Mouse (Mus musculus) fibroblast of lung, adult 2 months (primary cell): ENCODE results near the gene Galnt6.

Source experiments
- DNase-seq: peaks from one replicate; pipeline ENCODE4 v3.0.0-alpha.2; 2011; ENCODE audit warnings: low read depth

Gene Galnt6

DNA sequence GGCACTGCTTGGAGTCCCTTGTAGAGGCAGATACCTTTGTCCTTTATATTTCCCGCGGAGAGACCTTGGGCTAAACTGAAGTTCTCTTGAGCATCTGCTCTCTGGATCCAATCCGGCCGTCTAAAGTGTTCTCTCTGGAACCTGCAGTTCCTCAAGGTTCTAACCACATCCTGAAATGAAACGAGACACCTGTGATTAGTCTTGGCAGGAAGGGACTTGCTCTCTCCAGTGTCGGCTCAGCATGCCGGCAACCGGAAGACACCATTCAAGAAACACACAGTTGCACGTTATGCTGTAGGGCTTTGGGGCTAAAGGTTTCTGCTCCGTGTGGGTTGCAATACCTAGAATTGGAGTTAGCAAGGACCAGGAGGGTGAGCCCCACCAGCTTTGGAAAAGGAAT is 9.1 kb downstream of the Galnt6 start:
- DNase-seq, result no peak

DNA sequence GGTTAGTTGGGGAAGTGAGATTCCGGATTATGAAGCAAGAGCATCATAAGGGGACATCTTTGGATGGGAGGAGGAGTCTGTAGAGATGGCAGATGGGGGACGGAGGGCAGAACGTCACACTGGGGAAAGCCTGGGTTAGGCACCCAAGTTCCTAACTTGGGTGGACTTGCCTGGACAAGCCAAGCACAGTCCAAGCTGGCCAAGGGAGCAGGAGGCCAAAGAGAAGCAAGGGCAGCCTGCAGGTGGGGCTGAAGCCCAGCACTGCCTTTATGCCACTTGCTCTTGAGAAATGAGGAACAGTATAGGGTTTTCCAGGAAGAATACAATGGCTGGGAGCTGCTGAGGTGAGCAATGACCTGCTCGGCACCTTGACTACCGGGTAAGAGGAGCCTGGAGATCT is 10.0 kb downstream of the Galnt6 start:
- DNase-seq, result no peak

DNA sequence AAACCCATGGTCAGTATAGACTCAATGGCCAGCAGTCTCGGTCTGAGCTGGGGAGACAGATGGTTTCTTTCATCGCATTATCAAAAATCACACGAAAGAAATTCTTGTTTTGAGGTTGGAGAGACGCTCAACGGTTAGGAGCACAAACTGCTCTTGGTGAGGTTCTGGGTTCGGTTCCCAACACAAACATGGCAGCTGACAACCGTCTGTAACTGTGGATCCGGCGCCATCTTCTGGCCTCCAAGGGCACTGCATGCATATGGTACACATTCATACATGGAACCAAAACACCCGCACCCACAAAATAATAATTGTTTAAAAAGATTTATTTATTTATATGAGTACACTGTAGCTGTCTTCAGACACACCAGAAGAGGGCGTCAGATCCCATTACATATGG is 10.6 kb downstream of the Galnt6 start:
- DNase-seq, result no peak

DNA sequence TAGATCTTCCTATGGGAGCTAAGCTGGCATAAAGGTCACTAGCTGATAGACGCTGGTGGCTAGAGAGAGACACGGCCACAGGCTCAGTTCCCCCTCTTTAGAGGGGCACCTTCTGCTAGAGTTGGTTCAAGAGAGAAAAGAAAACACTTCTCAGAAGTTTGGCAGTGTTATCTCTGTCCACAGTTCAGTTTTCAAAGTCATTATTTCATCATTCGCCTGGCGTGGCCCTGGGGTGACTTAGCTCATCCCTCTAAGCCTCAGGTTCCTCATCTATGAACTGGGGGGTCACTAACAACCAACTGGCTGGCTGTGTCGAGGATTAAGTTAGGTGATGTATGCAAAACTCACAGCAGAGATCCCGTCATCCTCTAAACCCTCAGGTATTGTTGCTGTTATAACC is 11.2 kb downstream of the Galnt6 start:
- no peak for DNase-seq

DNA sequence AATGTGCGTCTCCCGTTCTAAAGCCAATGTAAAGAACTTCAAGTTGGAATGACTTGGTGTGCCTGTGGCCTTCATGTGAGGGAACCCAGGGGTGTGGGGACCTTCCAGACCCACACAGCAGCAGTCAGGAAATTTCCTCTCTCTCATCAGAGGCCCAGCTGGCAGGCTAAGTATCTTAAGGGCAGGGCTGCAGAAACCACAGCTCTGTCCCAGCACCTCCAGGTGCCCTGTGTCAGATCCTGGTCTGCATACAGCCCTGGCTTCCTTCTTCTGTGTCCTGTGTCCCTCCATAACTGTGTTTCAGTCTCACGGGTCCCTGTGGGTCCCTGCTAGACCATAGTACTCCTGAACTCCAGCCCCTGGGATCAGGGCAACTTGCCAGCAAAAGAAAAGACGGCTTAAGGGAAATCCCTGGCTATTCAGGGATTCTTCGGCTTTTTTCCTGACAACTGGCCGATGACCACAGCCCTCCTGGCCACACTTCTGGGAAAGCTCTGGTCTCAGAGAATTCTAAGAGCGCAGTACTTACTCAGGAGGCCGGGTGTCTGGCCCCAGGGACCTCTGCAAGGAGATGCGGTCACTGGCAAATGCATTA is 13.7 kb downstream of the Galnt6 start:
- no peak for DNase-seq

DNA sequence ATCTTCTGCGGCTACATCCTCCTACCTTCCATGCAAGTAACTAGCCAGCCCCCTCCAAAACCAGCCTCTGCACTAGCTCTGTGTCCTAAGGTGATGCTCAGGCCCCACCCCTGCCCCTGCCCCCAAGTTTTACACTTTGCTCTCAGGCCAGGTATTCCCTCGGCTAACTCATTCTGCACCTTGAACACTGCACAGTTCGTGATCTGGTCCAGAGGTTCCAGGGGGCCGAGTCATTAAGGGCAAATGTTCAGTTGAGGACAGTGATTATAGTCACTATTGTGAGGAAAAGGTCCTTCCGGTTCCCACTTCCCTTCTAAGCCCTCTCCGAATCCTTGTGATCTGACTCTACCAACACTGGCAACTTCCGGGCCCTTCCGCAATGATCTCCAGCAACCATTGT is 14.7 kb downstream of the Galnt6 start:
- DNase-seq, result no peak

DNA sequence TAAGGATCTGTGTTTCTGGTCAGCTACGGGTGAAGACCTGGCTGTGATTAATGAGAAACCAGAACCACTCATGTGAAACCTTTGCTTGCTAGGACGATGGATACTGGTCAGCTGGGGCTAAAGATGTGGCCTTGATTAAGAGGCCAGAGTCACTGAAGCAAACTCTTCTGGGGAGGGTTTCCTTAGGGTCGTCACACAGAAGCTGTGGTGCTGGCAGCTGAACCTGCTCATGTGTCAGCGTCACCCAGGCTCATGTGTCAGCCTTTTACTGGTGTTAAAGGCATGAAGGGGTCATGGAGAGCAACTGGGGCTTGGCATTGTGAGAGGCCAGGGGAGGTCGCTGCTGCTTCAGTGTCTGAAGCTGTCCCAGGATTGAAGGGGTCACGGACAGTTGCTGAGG is 18.3 kb downstream of the Galnt6 start:
- no peak for DNase-seq

DNA sequence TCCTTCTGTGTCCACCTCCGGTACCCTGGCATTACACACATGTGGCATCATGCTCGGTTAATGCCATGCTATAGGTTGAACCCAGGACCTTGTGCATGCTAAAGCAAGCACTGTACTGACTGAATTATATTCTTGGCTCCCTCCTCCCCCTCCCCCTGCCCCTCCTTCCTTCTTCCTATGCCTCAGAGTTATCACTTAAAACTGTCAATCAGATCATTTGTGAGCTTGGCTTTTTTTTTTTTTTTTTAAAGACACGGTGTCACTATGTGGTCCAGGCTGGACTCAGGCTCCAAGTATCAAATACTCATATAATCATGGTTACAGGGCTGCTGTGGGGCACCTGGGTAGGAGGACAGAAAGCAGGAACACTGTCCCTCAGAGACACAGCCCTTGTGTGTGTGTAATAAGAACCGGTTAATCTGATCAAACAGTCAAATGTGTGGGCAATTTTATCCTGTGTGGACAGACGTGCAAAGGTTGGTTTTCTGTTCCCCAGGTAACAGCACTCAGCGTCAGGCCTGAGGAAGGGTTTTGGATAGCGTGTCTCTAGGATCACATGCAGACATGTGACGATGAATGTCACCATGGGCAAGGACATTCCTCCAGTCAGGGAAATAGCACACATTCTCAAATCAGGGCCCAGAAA is 20.6 kb downstream of the Galnt6 start:
- no peak for DNase-seq

DNA sequence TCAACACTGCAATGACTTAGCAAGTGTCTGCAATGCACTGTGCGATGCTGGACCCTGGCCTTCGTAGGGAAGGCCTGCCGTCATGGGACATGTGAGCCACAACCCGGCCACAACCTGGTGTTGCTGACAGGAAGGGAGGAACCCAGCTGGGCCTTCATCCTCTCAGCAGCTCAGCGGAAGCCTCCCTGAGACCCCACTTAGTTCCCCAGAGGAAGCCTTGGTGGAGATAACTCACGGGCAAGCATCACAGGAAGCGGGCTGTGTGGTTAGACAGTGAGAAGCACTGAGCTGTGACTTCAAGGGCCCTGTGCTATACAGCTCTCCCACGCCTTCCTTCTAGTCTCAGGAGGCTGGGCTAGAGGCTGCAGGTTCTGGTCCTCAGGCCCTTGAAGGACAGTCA is 22.9 kb downstream of the Galnt6 start:
- no peak for DNase-seq

DNA sequence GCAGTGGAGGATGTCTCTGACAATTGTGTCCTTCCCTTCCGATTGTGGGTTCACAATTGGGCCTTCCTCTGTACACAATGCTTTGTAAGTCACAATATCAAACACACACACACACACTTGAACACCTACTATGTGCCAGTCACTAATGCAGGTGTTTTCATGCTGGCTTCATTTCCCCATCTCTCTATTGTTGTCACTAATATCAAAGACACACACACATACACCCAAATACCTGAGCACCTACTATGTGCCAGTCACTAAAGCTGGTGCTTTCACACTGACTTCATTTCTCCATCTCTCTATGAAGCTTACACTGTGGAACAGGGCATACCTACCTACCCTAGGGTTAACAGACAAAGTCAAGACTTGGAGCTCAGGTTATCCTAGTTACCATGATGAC is 23.8 kb downstream of the Galnt6 start:
- no peak for DNase-seq

DNA sequence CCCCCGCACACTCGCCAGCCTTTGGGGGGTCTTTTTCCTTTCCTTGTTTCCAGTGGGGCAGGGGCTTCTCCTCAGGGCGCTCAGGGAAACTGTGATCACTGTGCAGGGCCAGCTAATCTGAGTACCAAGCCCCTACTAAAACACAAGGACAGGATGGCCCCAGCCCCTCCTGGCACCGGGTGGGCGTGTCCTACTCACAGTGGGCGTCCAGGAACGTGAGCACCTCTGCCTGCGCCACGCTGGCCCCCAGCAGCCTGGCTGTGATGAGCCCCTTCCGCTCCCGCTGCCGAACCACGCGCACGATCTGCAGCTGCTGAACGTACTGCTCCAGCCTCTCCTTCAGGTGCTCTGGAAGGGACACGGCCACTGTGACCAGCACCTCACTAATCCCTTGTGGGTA is 25.3 kb downstream of the Galnt6 start:
- DNase-seq, result no peak

DNA sequence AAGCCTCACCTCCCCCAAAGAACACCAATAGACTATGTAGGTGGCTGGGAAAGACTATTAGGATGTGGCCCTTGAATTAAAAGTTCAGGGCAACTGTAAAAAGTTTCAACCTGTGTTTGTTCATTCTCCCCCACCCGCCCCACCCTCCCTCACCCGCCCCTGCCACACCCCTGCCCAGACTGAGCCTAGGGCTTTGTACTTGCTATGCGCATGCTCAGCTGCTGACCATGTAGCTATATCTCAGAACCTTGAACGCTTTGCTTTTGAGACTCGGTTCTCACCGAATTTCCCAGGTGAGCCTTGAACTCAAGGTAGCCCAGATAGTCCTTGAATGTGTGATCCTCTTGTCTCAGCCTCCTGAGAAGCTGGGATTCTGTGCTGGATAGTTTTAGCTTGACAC is 27.3 kb downstream of the Galnt6 start:
- DNase-seq, result no peak

DNA sequence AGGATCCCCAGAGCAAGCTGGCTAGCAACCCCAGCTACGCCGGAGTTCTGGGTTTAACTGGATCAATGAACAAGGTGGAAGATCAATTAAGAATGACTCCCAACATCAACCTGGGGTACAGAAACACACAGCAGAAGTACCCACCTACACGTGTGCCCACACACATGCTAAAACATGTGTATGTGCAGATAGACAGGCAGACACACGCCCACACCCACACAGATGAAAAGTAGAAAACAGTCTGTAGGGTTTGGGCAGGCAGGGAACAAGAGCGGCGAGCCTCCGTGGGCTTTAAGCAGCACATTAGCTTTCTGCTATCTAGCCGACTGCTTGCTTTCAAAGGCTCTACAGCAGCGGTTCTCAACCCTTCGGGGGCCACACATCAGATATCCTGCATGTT is 28.1 kb downstream of the Galnt6 start:
- DNase-seq, result no peak

DNA sequence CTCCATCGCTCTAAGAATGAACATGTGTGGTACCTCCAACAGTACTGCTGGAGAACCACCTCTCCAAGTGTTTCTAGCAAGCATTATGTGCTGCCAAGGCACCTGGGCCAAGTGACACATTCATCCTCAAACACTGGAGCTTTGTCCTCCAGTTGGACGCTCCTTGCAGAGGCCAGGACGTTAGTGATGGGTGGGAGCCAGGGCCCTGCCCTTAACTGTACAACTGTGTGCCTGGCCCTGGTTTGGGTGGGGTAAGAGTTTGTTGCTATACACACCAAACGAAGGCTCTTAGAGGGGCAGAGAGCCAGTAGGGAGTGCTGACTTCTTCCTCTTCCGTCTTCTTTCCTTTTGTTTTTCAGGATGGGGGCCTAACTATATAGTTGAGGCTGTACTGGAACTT is 28.8 kb downstream of the Galnt6 start:
- DNase-seq, result peak; percentile 19

DNA sequence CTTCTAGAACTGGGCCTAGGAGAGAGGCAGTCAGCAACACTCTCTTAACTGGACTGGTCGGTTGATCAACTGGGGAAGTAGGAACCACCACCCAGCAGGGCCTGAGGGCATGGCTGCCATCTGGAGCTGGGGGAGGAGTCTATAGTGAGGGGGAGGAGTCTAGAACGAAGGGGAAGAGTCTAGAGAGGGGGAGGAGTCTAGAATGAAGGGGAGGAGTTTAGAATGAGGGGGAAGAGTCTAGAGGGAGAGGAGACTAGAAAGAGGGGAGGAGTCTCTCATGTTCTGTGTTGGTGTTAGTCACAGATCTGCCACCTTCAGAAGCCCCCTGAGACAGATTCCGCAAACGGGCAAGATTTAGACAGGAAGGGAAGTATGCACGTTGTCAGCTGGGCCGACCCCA is 29.8 kb downstream of the Galnt6 start:
- no peak for DNase-seq

DNA sequence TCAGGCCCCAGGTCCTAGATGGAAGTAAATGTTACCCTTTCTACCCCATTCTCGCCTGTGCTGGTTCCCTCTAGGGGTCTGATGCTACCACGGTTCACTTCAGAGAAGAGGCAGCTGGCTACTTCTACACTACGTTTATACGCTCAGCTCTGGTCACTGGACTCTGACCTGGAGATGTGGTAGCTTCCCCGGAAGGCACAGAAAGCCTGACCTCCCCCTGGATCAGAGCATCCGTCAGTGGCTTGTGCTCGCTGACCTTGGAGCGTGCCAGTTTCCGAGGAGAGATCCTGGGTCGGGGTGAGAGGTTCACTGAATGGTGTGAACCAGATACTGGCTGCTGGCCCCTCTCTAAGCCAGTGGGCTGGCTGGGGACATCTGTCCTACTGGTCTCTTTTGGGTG is 31.1 kb downstream of the Galnt6 start:
- no peak for DNase-seq

DNA sequence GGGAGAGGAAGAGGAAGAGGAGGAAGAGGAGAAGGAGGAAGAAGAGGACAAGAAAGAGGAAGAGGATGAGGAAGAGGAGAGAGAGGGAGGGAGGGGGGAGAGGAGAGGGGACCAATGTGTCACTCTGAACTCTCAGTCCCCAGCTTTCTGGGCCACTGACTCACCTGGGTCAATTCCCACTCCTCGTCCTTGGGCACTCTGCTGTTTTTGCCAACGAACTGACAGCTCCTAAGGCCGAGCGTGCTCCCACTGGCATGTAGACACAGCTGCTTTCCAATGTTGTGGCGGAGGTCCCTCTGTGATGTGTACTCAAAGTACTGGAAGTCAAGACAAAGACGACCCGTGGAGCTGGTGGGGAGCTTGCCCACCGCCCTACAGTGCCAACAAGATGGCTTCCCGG is 34.8 kb downstream of the Galnt6 start:
- DNase-seq, result no peak

DNA sequence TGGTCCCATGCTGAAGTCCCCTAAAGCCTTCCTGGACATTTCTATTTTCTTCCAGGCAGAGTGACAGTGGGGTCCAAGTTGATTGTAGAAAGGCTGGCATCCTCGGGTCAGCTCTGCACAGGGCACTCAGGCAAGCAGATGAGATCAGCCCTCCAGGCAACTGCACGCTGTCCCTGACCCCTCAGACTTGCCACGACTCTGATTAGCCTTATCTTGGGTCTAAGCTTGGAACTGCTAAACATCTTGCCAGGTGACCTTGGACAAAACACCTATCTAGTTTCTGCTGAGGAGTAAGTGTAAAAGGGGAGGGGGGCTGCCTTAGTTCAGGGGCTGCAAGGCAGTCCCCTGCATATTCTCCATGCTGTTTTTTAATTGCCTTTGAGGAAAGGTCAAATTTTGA is 37.2 kb downstream of the Galnt6 start:
- DNase-seq, result no peak

DNA sequence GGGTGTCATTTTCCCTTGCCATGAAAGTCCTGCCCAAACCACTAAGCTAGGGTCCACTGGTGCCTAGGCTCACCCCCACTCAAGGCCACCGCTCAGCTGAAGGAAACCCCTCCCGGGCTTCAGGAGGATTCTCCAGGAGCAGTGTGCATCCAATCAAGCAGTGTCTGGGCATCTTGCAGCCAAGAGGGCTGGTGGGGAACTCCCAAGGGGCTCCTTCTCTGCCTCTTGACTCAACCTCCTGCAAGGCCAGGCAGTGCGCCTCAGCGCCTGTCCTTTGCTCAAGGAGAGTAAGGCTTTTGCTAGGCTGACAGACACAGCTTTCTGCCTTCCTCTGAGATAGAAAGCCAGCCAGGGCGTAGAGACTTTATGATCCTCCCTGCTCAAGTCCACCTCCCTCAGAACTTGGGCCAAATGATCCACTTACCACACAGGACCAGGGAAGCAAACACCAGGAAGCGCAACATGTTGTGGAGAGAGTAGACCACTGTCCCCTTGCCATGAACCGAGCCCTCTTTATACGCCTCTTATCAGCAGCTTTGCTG is 41.7 kb downstream of the Galnt6 start, which contains the start of gene Cela1:
TSS of gene Cela1 (minus strand) at position 492 of the 542 bp plus-strand sequence.
- DNase-seq, result no peak

DNA sequence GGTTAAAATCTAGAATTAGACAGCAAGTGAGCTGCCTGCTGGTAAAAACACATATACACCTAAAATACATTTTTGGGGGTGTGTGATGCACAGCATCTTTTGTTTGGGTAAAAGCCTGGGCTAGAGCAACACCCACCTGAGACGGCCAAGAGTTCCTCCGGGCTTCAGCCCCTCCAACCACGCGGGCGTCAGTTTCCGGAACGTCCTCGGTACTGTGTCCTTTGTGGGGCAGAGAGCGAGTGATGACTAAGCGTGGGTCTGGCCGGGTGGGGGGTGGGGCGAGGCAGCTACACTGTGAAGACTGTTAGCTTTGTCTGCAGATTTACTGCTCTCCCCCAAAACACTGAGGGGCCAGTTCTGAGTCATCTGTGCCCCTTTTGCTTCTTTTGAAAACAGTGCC is 42.2 kb downstream of the Galnt6 start:
- peak; percentile 58 for DNase-seq

DNA sequence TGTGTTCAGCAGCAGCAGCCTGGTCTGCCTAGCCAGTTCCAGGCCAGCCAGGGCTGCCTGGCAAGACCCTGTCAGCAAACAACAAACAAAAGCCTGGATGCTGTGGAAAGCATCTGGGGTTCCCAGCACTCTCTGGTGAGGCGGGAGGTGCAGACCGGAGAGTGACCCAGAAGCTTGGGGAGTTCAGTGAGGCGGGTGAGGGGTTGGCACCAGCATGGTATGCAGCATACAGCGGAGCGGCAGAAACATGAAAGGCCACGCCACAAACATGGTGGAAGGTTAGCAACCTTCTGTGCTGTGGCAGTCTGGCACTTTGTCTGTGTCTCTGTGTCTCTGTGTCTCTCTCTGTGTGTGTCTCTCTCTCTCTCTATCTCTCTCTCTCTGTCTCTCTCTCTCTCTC is 42.7 kb downstream of the Galnt6 start:
- no peak for DNase-seq

DNA sequence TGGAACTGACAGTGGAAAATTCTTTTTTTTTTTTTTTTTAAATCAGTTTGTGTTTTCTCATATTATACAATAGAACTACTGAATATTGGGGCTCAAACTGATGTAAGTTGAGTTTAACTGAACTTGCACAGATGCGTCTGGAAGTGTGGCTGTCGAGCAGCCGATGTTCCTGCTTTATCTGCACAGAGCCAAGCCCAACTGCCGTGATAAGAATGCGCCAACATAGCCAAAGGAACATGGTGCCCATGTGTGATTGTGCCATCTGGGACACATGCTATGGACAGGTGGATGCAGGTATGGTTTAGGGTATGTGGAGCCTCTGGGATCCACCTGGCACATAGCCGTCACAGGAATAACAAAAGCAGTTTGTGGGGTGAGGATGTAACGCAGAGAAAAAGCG is 43.3 kb downstream of the Galnt6 start:
- DNase-seq, result no peak

DNA sequence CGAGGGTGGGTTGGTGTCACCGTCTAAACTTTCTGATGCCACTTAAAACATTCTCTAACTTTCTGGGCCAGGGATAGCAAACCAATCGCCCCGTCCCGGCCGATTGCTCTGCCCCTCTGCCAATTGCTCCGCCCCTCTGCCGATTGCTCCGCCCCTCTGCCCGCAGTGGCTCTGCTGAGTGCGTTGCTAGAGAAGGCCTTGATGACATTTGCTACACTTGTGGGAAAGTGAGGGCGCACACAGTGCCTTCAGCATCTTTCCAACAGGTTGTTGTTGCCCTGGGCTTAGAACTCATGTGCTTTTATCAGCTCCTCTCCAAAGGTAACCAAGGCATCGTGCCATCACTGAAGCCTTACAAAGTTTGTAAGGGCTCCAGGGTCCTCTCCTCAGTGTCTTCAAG is 43.9 kb downstream of the Galnt6 start:
- DNase-seq, result no peak

DNA sequence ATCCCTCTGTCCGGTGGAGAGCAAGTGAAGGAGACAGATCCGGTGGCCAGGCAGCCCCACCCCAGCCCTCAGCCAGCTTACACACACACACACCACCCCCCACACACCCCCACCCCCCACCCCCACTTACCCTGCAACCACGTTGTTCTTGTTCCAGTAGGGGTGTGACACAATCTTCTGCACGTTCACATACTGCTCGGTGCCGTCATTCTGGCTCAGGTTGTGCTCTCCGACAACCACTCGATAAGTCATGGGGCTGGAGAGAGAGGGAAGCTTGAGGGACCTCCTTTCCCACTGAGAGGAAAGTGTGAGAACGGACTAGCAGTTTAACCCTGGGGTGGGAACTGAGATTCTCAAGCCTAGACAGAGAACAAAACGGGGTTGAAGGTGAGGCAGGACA is 44.7 kb downstream of the Galnt6 start:
- no peak for DNase-seq
